Mouse (Mus musculus) midbrain, embryonic 10.5 days (tissue): ENCODE measurements at regions not wholly inside any gene's neighbourhood (a gene's known extent, or its start where the extent isn't known, plus 50 kb on each side); places are given as distances from the start of the nearest gene placed in this dataset.

Experiments used
- DNase-seq: peaks from one replicate; pipeline ENCODE4 v3.0.0-alpha.2; 2017; ENCODE audit warnings: low spot score
- H3K27ac ChIP-seq: fragments of 300-500 bp; sonication (generic); replicated peaks from 2 replicates; pipeline ENCODE4 v1.5.1; 2016; ENCODE audit warnings: mild to moderate bottlenecking
- H3K27me3 ChIP-seq: fragments of 300-500 bp; sonication (generic); 2 replicates; pipeline ENCODE4 v1.6.1; 2016; ENCODE audit warnings: low read depth, mild to moderate bottlenecking; ENCODE audit not compliant: poor library complexity, severe bottlenecking
- H3K36me3 ChIP-seq: fragments of 300-500 bp; sonication (generic); 2 replicates; pipeline ENCODE4 v1.6.1; 2016; ENCODE audit warnings: mild to moderate bottlenecking, moderate library complexity
- H3K4me1 ChIP-seq: fragments of 300-500 bp; sonication (generic); 2 replicates; pipeline ENCODE4 v1.6.1; 2016
- H3K4me3 ChIP-seq: fragments of 300-500 bp; sonication (generic); 2 replicates; pipeline ENCODE4 v1.5.1; 2016; ENCODE audit warnings: mild to moderate bottlenecking, moderate library complexity
- H3K9me3 ChIP-seq: fragments of 300-500 bp; sonication (generic); replicated peaks from 2 replicates; pipeline ENCODE4 v1.6.1; 2016; ENCODE audit warnings: mild to moderate bottlenecking
- WGBS: fragments of 180-500 bp; shearing (Covaris S2); methylation state at CpG from one replicate; pipeline ENCODE4 v1.1.7; 2016; 5-methylcytosine and 5-hydroxymethylcytosine counted together

GRCm38 (mm10) chr8:103306476-103307183, 521.2 kb upstream of the Cdh11 start:
- no peaks in the 10 kb centered on the region for H3K9me3 ChIP-seq
- DNase-seq = no peak
- H3K27me3 ChIP-seq = peaks cover 5% of the 10 kb centered on the region; the same call in 1 of the 2 replicates
- no peak overlapping the region for H3K4me3 ChIP-seq
- H3K4me1 ChIP-seq = no peaks in the 10 kb centered on the region
- WGBS = 56% methylated on average over 1 of the region's 1 CpGs
- no peak overlapping the region for H3K27ac ChIP-seq
- H3K36me3 ChIP-seq = no peaks in the 10 kb centered on the region

GRCm38 (mm10) chr8:103313576-103313975, 528.1 kb upstream of the Cdh11 start:
- H3K27ac ChIP-seq = no peak overlapping the region

GRCm38 (mm10) chr8:103314279-103315022, 529.0 kb upstream of the Cdh11 start:
- Histone ChIP-seq H3K9me3 (no peaks in the 10 kb centered on the region), H3K36me3 (no peaks in the 10 kb centered on the region), H3K27me3 (peaks cover 50% of the 10 kb centered on the region), H3K27ac (peak overlapping the region; percentile 55), H3K4me3 (no peak overlapping the region), H3K4me1 (peaks cover 31% of the 10 kb centered on the region)
- WGBS = 3% methylated on average over 1 of the region's 1 CpGs
- DNase-seq = peak; percentile 33

More at GRCm38 (mm10) chr8:103313576-103313975, 528.1 kb upstream of the Cdh11 start:
- no peaks in the 10 kb centered on the region for H3K9me3 ChIP-seq
- peaks cover 31% of the 10 kb centered on the region for H3K4me1 ChIP-seq
- H3K36me3 ChIP-seq = no peaks in the 10 kb centered on the region
- no peak for DNase-seq
- WGBS = 59% methylated on average over 1 of the region's 1 CpGs
- H3K4me3 ChIP-seq = no peak overlapping the region
- peaks cover 46% of the 10 kb centered on the region for H3K27me3 ChIP-seq

DNA sequence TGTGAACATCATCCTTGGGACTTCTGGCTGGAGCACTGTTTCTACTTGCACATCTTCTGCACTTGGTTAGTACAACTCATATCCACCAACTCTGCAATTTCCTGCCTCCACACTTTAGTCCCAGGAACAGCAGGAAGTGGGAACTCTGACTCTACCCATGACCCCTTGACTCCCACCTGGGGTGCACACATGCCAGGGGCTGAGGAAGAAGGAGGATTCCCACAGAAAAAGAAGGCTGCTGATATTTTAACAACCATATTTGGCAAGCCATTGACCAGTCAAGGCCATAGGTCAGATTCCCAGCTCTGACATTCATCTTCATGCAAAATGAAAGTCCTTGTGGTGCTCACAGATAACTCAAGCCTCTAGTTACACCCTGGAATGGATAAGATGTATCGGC, 530.3 kb upstream of the Cdh11 start:
- Histone ChIP-seq H3K4me1 (peaks cover 31% of the 10 kb centered on the region), H3K4me3 (no peak overlapping the region), H3K36me3 (no peaks in the 10 kb centered on the region), H3K27me3 (peaks cover 50% of the 10 kb centered on the region), H3K9me3 (no peaks in the 10 kb centered on the region), H3K27ac (no peak overlapping the region)
- peak; percentile 48 for DNase-seq
- 82% methylated on average over 1 of the region's 1 CpGs for WGBS

DNA sequence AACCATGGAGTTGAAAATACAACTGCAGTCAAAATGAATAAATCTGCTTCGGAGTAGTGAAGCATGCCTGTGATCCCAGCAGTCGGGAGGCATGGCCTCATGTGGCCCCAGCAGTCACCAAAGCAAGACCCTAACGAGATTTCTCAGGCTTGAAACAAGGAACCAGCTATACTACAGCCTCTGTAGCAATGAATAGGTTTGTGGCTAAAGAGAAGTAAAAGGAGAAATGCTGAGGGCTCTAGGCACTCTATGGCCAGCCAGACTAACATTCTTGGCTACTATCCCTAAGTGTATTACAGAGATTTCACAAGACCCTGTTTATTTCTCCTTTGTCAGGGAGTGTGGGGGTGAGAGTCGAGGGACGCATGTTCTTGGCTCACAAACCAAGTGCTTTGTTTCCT, 531.2 kb upstream of the Cdh11 start:
- Histone ChIP-seq H3K27me3 (peaks cover 45% of the 10 kb centered on the region), H3K9me3 (no peaks in the 10 kb centered on the region), H3K36me3 (no peaks in the 10 kb centered on the region), H3K4me3 (no peak overlapping the region), H3K4me1 (peaks cover 31% of the 10 kb centered on the region), H3K27ac (no peak overlapping the region)
- DNase-seq = no peak
- 57% methylated on average over 5 of the region's 5 CpGs for WGBS

DNA sequence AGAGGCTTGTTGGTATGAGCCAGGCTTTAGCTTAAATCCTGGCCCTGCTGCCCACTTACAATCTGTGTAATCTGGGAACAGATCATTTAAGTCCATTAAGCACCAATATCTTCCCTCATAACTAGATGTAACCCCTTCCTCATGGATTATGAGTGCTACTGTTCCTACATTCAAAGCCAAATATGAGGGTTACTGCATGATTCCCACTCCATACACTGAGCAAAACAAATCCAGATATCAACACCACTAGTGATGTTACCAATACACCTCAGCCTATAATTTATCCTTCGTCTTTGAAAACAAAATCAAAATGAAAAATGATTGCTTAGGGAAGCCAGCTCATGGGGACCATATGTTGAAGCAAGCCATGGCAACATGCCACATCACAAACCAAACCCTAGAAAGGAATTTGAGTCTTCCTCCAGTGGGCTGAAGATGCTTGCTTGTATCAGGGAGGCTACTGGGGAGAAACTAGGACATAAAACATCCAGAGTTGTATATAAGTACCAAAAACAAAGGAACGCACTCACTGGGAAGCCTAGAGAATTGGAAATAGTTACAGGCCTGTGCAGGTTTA, 531.8 kb upstream of the Cdh11 start:
- Histone ChIP-seq H3K27me3 (peaks cover 39% of the 10 kb centered on the region), H3K27ac (no peak overlapping the region), H3K9me3 (no peaks in the 10 kb centered on the region), H3K4me3 (no peak overlapping the region), H3K36me3 (no peaks in the 10 kb centered on the region), H3K4me1 (peaks cover 31% of the 10 kb centered on the region)
- DNase-seq = no peak
- WGBS = 89% methylated on average over 2 of the region's 2 CpGs

- no peaks in the 10 kb centered on the region for H3K27me3 ChIP-seq
- no peaks in the 10 kb centered on the region for H3K4me1 ChIP-seq
- no peaks in the 10 kb centered on the region for H3K36me3 ChIP-seq
- no peak for DNase-seq
- no peak overlapping the region for H3K4me3 ChIP-seq
- no peaks in the 10 kb centered on the region for H3K9me3 ChIP-seq
- no peak overlapping the region for H3K27ac ChIP-seq
These were observed 538.7 kb upstream of the Cdh11 start for GRCm38 (mm10) chr8:103324016-103324665.

GRCm38 (mm10) chr8:103331415-103331814, 546.0 kb upstream of the Cdh11 start:
- Histone ChIP-seq H3K27ac (no peak overlapping the region), H3K36me3 (no peaks in the 10 kb centered on the region), H3K4me3 (no peak overlapping the region), H3K27me3 (no peaks in the 10 kb centered on the region), H3K9me3 (no peaks in the 10 kb centered on the region), H3K4me1 (no peaks in the 10 kb centered on the region)
- no peak for DNase-seq
- WGBS = 86% methylated on average over 2 of the region's 2 CpGs

- H3K27ac ChIP-seq = no peak overlapping the region
- H3K9me3 ChIP-seq = no peaks in the 10 kb centered on the region
- no peaks in the 10 kb centered on the region for H3K4me1 ChIP-seq
- DNase-seq = no peak
- H3K4me3 ChIP-seq = no peak overlapping the region
- no peaks in the 10 kb centered on the region for H3K36me3 ChIP-seq
- H3K27me3 ChIP-seq = no peaks in the 10 kb centered on the region
- 92% methylated on average over 3 of the region's 3 CpGs for WGBS
These were observed 551.9 kb upstream of the Cdh11 start for GRCm38 (mm10) chr8:103337314-103337713.

DNA sequence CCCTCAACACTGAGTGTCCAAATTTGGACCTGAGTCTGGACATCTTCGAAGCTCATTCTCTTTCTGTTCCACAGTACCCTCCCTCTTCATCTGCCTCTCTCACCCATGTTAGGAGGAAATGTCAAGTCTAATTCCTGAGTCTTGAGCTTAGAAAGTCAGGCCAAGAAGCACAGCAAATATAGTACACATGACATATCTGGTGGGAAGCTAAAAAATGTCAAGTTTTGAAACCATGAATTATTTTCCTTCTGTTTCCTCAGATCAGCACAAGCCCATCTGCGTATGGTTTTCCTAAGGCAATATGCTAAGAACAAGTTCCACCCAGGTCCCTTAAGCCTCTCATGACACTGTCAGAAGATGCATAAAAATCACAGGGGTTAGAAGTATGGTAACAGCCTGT, 553.6 kb upstream of the Cdh11 start:
- no peaks in the 10 kb centered on the region for H3K9me3 ChIP-seq
- DNase-seq = no peak
- H3K27me3 ChIP-seq = no peaks in the 10 kb centered on the region
- 93% methylated on average over 2 of the region's 2 CpGs for WGBS
- no peak overlapping the region for H3K27ac ChIP-seq
- H3K36me3 ChIP-seq = no peaks in the 10 kb centered on the region
- no peaks in the 10 kb centered on the region for H3K4me1 ChIP-seq
- no peak overlapping the region for H3K4me3 ChIP-seq

- H3K27me3 ChIP-seq = no peaks in the 10 kb centered on the region
- no peaks in the 10 kb centered on the region for H3K36me3 ChIP-seq
- no peak overlapping the region for H3K27ac ChIP-seq
- WGBS = 90% methylated on average over 5 of the region's 5 CpGs
- H3K4me1 ChIP-seq = no peaks in the 10 kb centered on the region
- DNase-seq = no peak
- H3K4me3 ChIP-seq = no peak overlapping the region
- no peaks in the 10 kb centered on the region for H3K9me3 ChIP-seq
These were observed 554.5 kb upstream of the Cdh11 start for GRCm38 (mm10) chr8:103339951-103340350.

GRCm38 (mm10) chr8:103343891-103344290, 558.4 kb upstream of the Cdh11 start:
- Histone ChIP-seq H3K27me3 (no peaks in the 10 kb centered on the region), H3K9me3 (no peaks in the 10 kb centered on the region), H3K36me3 (no peaks in the 10 kb centered on the region), H3K4me1 (no peaks in the 10 kb centered on the region), H3K27ac (no peak overlapping the region), H3K4me3 (no peak overlapping the region)
- DNase-seq = no peak
- WGBS = 92% methylated on average over 3 of the region's 3 CpGs

DNA sequence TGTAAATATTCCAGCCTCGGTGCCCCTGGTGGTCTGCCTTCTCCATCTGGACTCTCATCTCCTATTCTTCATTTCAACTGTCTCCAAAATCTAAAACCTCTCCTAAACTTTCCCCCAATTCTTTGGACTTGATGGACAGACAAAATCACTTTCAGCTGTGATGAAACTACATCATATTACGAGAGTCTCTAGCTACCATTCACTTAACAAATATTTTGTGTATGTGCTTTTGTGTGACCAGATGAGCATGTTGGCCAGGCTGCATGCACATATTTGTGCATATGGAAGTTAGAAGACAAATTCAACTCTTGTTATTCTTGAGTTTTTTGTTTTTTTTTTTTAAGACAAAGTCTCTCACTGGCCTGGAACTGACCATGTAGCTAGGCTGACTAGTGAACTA, 559.4 kb upstream of the Cdh11 start:
- no peak for DNase-seq
- Histone ChIP-seq H3K27me3 (no peaks in the 10 kb centered on the region), H3K27ac (no peak overlapping the region), H3K36me3 (no peaks in the 10 kb centered on the region), H3K4me3 (no peak overlapping the region), H3K4me1 (no peaks in the 10 kb centered on the region), H3K9me3 (no peaks in the 10 kb centered on the region)
- WGBS = 86% methylated on average over 2 of the region's 2 CpGs
